Mouse (Mus musculus): ENCODE results near the gene Ccser1. TPM values are rescaled to one million over a fixed set of nuclear protein-coding genes. Genes with fewer than 3 reads are reported as not detected.
"Not testable (repeated sequence)": the region's sequence is repeated elsewhere in the genome, so short reads cannot be mapped to it uniquely, and the experiment has no call there.

The Ccser1 gene
- polyA plus RNA-seq, 1 experiment from 2014 or later, result 24.0 TPM

GRCm38 (mm10) chr6:61230058-61230718, 50.1 kb downstream of the Ccser1 start:
- Histone ChIP-seq H3K4me2 (no peak overlapping the region), H3K4me3 (no peak overlapping the region), H3K9ac (no peak overlapping the region), H3K9me3 (no peaks in the 10 kb centered on the region), H3K36me3 (no peaks in the 10 kb centered on the region), H3K4me1 (replicated peaks) (peaks cover 11% of the 10 kb centered on the region), H3K27ac (no peak overlapping the region), H3K27me3 (no peaks in the 10 kb centered on the region)
- 24% methylated on average over 5 of the region's 5 CpGs for WGBS
- ATAC-seq (ENCODE audit: low FRiP score), result no peak

- Histone ChIP-seq H3K4me2 (no peak overlapping the region), H3K9ac (no peak overlapping the region), H3K27ac (no peak overlapping the region), H3K27me3 (no peaks in the 10 kb centered on the region), H3K36me3 (no peaks in the 10 kb centered on the region), H3K4me3 (no peak overlapping the region), H3K4me1 (replicated peaks) (peaks cover 11% of the 10 kb centered on the region), H3K9me3 (no peaks in the 10 kb centered on the region)
- WGBS, result 76% methylated on average over 5 of the region's 5 CpGs
- no peak for ATAC-seq (ENCODE audit: low FRiP score)
These were observed 52.9 kb downstream of the Ccser1 start for GRCm38 (mm10) chr6:61233060-61233459.

- Histone ChIP-seq H3K4me2 (no peak overlapping the region), H3K4me3 (no peak overlapping the region), H3K27me3 (no peaks in the 10 kb centered on the region), H3K27ac (no peak overlapping the region; the same call in 1 of the 2 replicates), H3K4me1 (replicated peaks) (peaks cover 11% of the 10 kb centered on the region), H3K9me3 (no peaks in the 10 kb centered on the region), H3K9ac (no peak overlapping the region), H3K36me3 (no peaks in the 10 kb centered on the region)
- 40% methylated on average over 5 of the region's 5 CpGs for WGBS
- no peak for ATAC-seq (ENCODE audit: low FRiP score)
These were observed 53.5 kb downstream of the Ccser1 start for GRCm38 (mm10) chr6:61233548-61234187.

GRCm38 (mm10) chr6:61240618-61241017, 60.5 kb downstream of the Ccser1 start:
- Histone ChIP-seq H3K4me1 (replicated peaks) (no peaks in the 10 kb centered on the region), H3K9ac (no peak overlapping the region), H3K4me2 (no peak overlapping the region), H3K27ac (no peak overlapping the region), H3K36me3 (no peaks in the 10 kb centered on the region), H3K9me3 (no peaks in the 10 kb centered on the region), H3K27me3 (no peaks in the 10 kb centered on the region), H3K4me3 (no peak overlapping the region)
- ATAC-seq (ENCODE audit: low FRiP score), result no peak
- WGBS, result 80% methylated on average over 2 of the region's 2 CpGs

GRCm38 (mm10) chr6:61242556-61242955, 62.4 kb downstream of the Ccser1 start:
- H3K4me3 ChIP-seq, result no peak overlapping the region
- H3K27me3 ChIP-seq, result no peaks in the 10 kb centered on the region
- no peak overlapping the region for H3K4me2 ChIP-seq
- H3K9me3 ChIP-seq, result no peaks in the 10 kb centered on the region
- H3K27ac ChIP-seq, result no peak overlapping the region
- no peak overlapping the region for H3K9ac ChIP-seq
- H3K4me1 ChIP-seq (replicated peaks), result 0 out of 2 replicates have a peak, but pooled peaks cover under 1% of the 10 kb centered on the region
- H3K36me3 ChIP-seq, result no peaks in the 10 kb centered on the region
- no peak for ATAC-seq (ENCODE audit: low FRiP score)
- 85% methylated on average over 3 of the region's 3 CpGs for WGBS

GRCm38 (mm10) chr6:61246523-61246922, 66.4 kb downstream of the Ccser1 start:
- H3K4me3 ChIP-seq, result no peak overlapping the region
- no peak for ATAC-seq (ENCODE audit: low FRiP score)
- no peaks in the 10 kb centered on the region for H3K36me3 ChIP-seq
- no peak overlapping the region for H3K4me2 ChIP-seq
- H3K4me1 ChIP-seq (replicated peaks), result peaks cover 10% of the 10 kb centered on the region
- no peaks in the 10 kb centered on the region for H3K27me3 ChIP-seq
- WGBS, result 86% methylated on average over 4 of the region's 4 CpGs
- H3K27ac ChIP-seq, result no peak overlapping the region
- H3K9ac ChIP-seq, result no peak overlapping the region
- H3K9me3 ChIP-seq, result no peaks in the 10 kb centered on the region

- Histone ChIP-seq H3K4me2 (no peak overlapping the region), H3K36me3 (no peaks in the 10 kb centered on the region), H3K9me3 (no peaks in the 10 kb centered on the region), H3K4me3 (no peak overlapping the region), H3K9ac (no peak overlapping the region), H3K4me1 (replicated peaks) (peaks cover 10% of the 10 kb centered on the region), H3K27me3 (no peaks in the 10 kb centered on the region), H3K27ac (peak overlapping the region; percentile 64)
- WGBS, result 68% methylated on average over 4 of the region's 4 CpGs
- peak; percentile 41; the same call in 1 of the 2 replicates for ATAC-seq (ENCODE audit: low FRiP score)
These were observed 67.8 kb downstream of the Ccser1 start for GRCm38 (mm10) chr6:61247842-61248472.

GRCm38 (mm10) chr6:61248700-61249099, 68.6 kb downstream of the Ccser1 start:
- Histone ChIP-seq H3K27me3 (no peaks in the 10 kb centered on the region), H3K4me3 (no peak overlapping the region), H3K4me1 (replicated peaks) (peaks cover 10% of the 10 kb centered on the region), H3K9me3 (no peaks in the 10 kb centered on the region), H3K4me2 (no peak overlapping the region), H3K9ac (no peak overlapping the region), H3K36me3 (no peaks in the 10 kb centered on the region), H3K27ac (peak overlapping the region; percentile 64)
- WGBS, result 64% methylated on average over 2 of the region's 2 CpGs
- peak; percentile 65 for ATAC-seq (ENCODE audit: low FRiP score)

GRCm38 (mm10) chr6:61251232-61251631, 71.1 kb downstream of the Ccser1 start:
- Histone ChIP-seq H3K9ac (no peak overlapping the region), H3K27me3 (no peaks in the 10 kb centered on the region), H3K4me1 (replicated peaks) (peaks cover 10% of the 10 kb centered on the region), H3K27ac (no peak overlapping the region), H3K9me3 (no peaks in the 10 kb centered on the region), H3K4me2 (no peak overlapping the region), H3K4me3 (no peak overlapping the region), H3K36me3 (no peaks in the 10 kb centered on the region)
- WGBS, result 98% methylated on average over 1 of the region's 1 CpGs
- ATAC-seq (ENCODE audit: low FRiP score), result no peak

GRCm38 (mm10) chr6:61252912-61253311, 72.8 kb downstream of the Ccser1 start:
- Histone ChIP-seq H3K4me3 (no peak overlapping the region), H3K36me3 (no peaks in the 10 kb centered on the region), H3K27me3 (no peaks in the 10 kb centered on the region), H3K27ac (no peak overlapping the region), H3K4me2 (no peak overlapping the region), H3K9me3 (no peaks in the 10 kb centered on the region), H3K4me1 (replicated peaks) (peaks cover 7% of the 10 kb centered on the region), H3K9ac (no peak overlapping the region)
- ATAC-seq (ENCODE audit: low FRiP score), result no peak
- WGBS, result 82% methylated on average over 7 of the region's 7 CpGs

- 89% methylated on average over 1 of the region's 1 CpGs for WGBS
These were observed 75.8 kb downstream of the Ccser1 start for GRCm38 (mm10) chr6:61255874-61256273.

GRCm38 (mm10) chr6:61258847-61259634, 78.9 kb downstream of the Ccser1 start:
- H3K27me3 ChIP-seq, result no peaks in the 10 kb centered on the region
- H3K9me3 ChIP-seq, result no peaks in the 10 kb centered on the region
- no peak overlapping the region for H3K4me3 ChIP-seq
- no peaks in the 10 kb centered on the region for H3K36me3 ChIP-seq
- H3K4me1 ChIP-seq (replicated peaks), result peaks cover 13% of the 10 kb centered on the region; the same call in 1 of the 2 replicates
- H3K4me2 ChIP-seq, result no peak overlapping the region
- peak; percentile 74 for ATAC-seq (ENCODE audit: low FRiP score)
- H3K27ac ChIP-seq, result peak overlapping the region; percentile 78; the same call in 1 of the 2 replicates
- 56% methylated on average over 10 of the region's 10 CpGs for WGBS
- H3K9ac ChIP-seq, result no peak overlapping the region

More at GRCm38 (mm10) chr6:61255874-61256273, 75.8 kb downstream of the Ccser1 start:
- H3K4me1 ChIP-seq (replicated peaks); H3K4me2 ChIP-seq; H3K4me3 ChIP-seq; H3K27me3 ChIP-seq; H3K9ac ChIP-seq; ATAC-seq (ENCODE audit: low FRiP score); H3K9me3 ChIP-seq; H3K36me3 ChIP-seq; H3K27ac ChIP-seq: not testable (repeated sequence)
